Mouse (Mus musculus): ENCODE measurements around the gene Ckb.
A peak's percentile ranks its signal among the peaks of the same experiment; 100 is the strongest.
"Not testable (repeated sequence)": the region's sequence is repeated elsewhere in the genome, so short reads cannot be mapped to it uniquely, and the experiment has no call there.

The Ckb gene

GRCm38 (mm10) chr12:111669000-111669788, 2.9 kb downstream of the Ckb start:
- no peak for DNase-seq (ENCODE audit: low read depth, low spot score)

- peak; percentile 91 for DNase-seq (ENCODE audit: low read depth, low spot score)
These were observed 3.7 kb downstream of the Ckb start for GRCm38 (mm10) chr12:111668457-111668912.

- no peak for DNase-seq (ENCODE audit: low read depth, low spot score)
These were observed 4.7 kb downstream of the Ckb start for GRCm38 (mm10) chr12:111667421-111667820.

GRCm38 (mm10) chr12:111666380-111666779, 5.8 kb downstream of the Ckb start:
- peak; percentile 89 for DNase-seq (ENCODE audit: low read depth, low spot score)

GRCm38 (mm10) chr12:111665041-111665880, 6.9 kb downstream of the Ckb start:
- DNase-seq (ENCODE audit: low read depth, low spot score) = no peak

- no peak for DNase-seq (ENCODE audit: low read depth, low spot score)
These were observed 7.9 kb downstream of the Ckb start for GRCm38 (mm10) chr12:111664144-111664634.

GRCm38 (mm10) chr12:111663228-111664143, 8.7 kb downstream of the Ckb start:
- no peak for DNase-seq (ENCODE audit: low read depth, low spot score)

GRCm38 (mm10) chr12:111661554-111661953, 10.6 kb downstream of the Ckb start:
- not testable (repeated sequence) for DNase-seq (ENCODE audit: low read depth, low spot score)

- no peak for DNase-seq (ENCODE audit: low read depth, low spot score)
These were observed 11.5 kb downstream of the Ckb start for GRCm38 (mm10) chr12:111660628-111661027.

- no peak for DNase-seq (ENCODE audit: low read depth, low spot score)
These were observed 12.8 kb downstream of the Ckb start for GRCm38 (mm10) chr12:111659331-111659730.

- no peak for DNase-seq (ENCODE audit: low read depth, low spot score)
These were observed 16.4 kb downstream of the Ckb start for GRCm38 (mm10) chr12:111655695-111656094.

GRCm38 (mm10) chr12:111653434-111653833, 18.7 kb downstream of the Ckb start:
- peak; percentile 78 for DNase-seq (ENCODE audit: low read depth, low spot score)

- DNase-seq (ENCODE audit: low read depth, low spot score) = no peak
These were observed 19.2 kb downstream of the Ckb start for GRCm38 (mm10) chr12:111652953-111653352.

- DNase-seq (ENCODE audit: low read depth, low spot score) = no peak
These were observed 24.0 kb downstream of the Ckb start for GRCm38 (mm10) chr12:111648061-111648645.
